Mouse (Mus musculus) neural tube, embryonic 12.5 days (tissue): ENCODE data around the gene Fuca1. TPM values are rescaled to one million over a fixed set of nuclear protein-coding genes. Genes with fewer than 3 reads are reported as not detected.

Source experiments
- ATAC-seq: fragments of 200-750 bp; cut with Nextera tagmentation; 2 replicates; pipeline ENCODE4 v1.8.0; 2017; ENCODE audit warnings: low read depth, mild to moderate bottlenecking, moderate TSS enrichment, moderate library complexity; ENCODE audit not compliant: low FRiP score
- H3K27ac ChIP-seq: fragments of 300-500 bp; sonication (generic); 2 replicates; pipeline ENCODE4 v1.5.1; 2016
- H3K27me3 ChIP-seq: fragments of 300-500 bp; sonication (generic); replicated peaks from 2 replicates; pipeline ENCODE4 v1.6.1; 2016; ENCODE audit warnings: mild to moderate bottlenecking
- H3K36me3 ChIP-seq: fragments of 300-500 bp; sonication (generic); 2 replicates; pipeline ENCODE4 v1.6.1; 2016; ENCODE audit warnings: mild to moderate bottlenecking
- H3K4me1 ChIP-seq: fragments of 300-500 bp; sonication (generic); 2 replicates; pipeline ENCODE4 v1.6.1; 2016
- H3K4me2 ChIP-seq: fragments of 300-500 bp; sonication (generic); replicated peaks from 2 replicates; pipeline ENCODE4 v1.6.1; 2016; ENCODE audit warnings: mild to moderate bottlenecking
- H3K4me3 ChIP-seq: fragments of 300-500 bp; sonication (generic); 2 replicates; pipeline ENCODE4 v1.5.1; 2016
- H3K9ac ChIP-seq: fragments of 300-500 bp; sonication (generic); 2 replicates; pipeline ENCODE4 v1.6.1; 2016; ENCODE audit warnings: mild to moderate bottlenecking
- H3K9me3 ChIP-seq: fragments of 300-500 bp; sonication (generic); 2 replicates; pipeline ENCODE4 v1.6.1; 2016; ENCODE audit warnings: mild to moderate bottlenecking
- WGBS: fragments of 180-500 bp; shearing (Covaris S2); methylation state at CpG from one replicate; pipeline ENCODE4 v1.1.7; 2016; 5-methylcytosine and 5-hydroxymethylcytosine counted together
- polyA plus RNA-seq: library from polyadenylated mRNA; unstranded; fragments of >200 nt; fragmentation: Nextera tagmentation; extraction: Ambion mirVana; gene quantifications from 2 replicates; pipeline ENCODE4 v1.2.1, GENCODE M21; 2016

The Fuca1 gene
- polyA plus RNA-seq, 1 experiment from 2014 or later = 53.6 TPM

DNA sequence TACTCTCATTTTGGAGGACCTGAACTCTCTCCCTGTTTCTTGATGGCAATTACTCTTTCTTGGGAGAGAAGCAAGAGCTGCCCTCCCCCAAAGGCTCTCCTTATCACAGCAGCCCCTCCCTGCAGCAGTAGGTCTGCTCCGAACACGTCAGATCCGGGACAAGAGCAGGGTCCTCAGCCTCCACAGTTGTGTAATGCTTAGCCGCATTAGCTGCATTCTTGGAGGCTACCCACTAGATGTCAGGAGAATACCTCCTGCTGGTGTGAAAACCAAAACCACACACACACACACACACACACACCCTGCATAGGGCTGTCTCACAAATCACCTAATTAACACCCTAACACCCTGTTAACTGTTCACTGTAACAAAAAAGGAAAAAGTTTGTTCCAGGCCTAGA, 27.7 kb upstream of the Fuca1 start:
- H3K9ac ChIP-seq = no peak overlapping the region
- WGBS = 80% methylated on average over 4 of the region's 4 CpGs
- H3K36me3 ChIP-seq = no peaks in the 10 kb centered on the region
- H3K4me2 ChIP-seq = no peak overlapping the region
- no peaks in the 10 kb centered on the region for H3K27me3 ChIP-seq
- H3K4me3 ChIP-seq = no peak overlapping the region
- no peaks in the 10 kb centered on the region for H3K9me3 ChIP-seq
- no peaks in the 10 kb centered on the region for H3K4me1 ChIP-seq
- no peak for ATAC-seq
- no peak overlapping the region for H3K27ac ChIP-seq

DNA sequence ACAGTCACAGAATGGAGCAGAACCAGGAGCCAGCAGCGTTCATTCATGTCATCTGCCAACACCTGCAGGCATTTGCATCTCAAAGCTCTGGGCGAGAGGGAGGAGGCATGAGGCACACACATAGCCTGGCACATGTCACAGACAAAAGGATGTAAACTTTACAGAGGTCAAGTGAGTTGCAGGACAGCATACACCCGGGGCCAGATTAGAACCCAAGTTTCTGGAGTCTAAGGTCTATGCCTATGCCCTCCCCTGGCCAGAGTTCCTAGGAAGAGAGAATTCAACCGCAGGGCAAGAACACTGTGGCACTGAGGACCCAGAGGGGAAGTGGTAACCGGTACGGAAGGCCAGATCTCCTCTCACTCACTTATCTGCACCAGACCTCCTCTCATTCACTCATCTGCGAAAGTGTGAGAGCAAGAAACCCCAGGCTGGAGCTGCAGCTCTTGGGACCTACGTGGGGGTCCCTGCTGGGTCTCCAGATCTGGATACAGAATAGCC, 25.4 kb upstream of the Fuca1 start, which contains the start of gene Cnr2:
Cnr2 (plus strand) TSS at position 324 of the 501 bp plus-strand sequence.
- H3K36me3 ChIP-seq = no peaks in the 10 kb centered on the region
- H3K27ac ChIP-seq = no peak within 1 kb of the TSS
- 59% methylated on average over 8 of the region's 8 CpGs for WGBS
- no peak for ATAC-seq
- no peaks in the 10 kb centered on the region for H3K27me3 ChIP-seq
- no peaks in the 10 kb centered on the region for H3K9me3 ChIP-seq
- no peak within 1 kb of the TSS for H3K4me2 ChIP-seq
- no peak within 1 kb of the TSS for H3K4me3 ChIP-seq
- no peaks in the 10 kb centered on the region for H3K4me1 ChIP-seq
- H3K9ac ChIP-seq = no peak within 1 kb of the TSS

DNA sequence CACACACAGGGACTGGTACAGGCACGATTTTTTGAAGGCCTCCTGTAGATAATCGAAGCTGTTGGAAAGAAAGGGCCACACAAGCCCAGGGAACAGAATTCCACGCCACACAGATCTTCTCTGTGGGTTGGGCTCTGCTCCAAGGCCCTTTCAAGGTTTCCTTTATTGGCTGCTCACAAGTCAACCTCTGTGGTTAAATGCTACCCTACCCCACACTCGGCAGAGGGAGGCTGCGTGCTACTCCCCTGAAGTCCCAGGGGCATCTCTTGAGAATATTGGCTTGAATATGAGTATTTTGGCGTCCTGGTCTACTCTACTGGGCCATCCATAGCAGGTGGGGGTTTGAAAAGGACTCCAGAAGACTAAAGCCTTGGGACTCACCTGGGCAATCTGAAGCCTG, 24.4 kb upstream of the Fuca1 start:
- Histone ChIP-seq H3K4me3 (no peak overlapping the region), H3K9me3 (no peaks in the 10 kb centered on the region), H3K4me2 (no peak overlapping the region), H3K27me3 (no peaks in the 10 kb centered on the region), H3K36me3 (no peaks in the 10 kb centered on the region), H3K27ac (no peak overlapping the region), H3K9ac (no peak overlapping the region), H3K4me1 (no peaks in the 10 kb centered on the region)
- ATAC-seq = no peak
- WGBS = 80% methylated on average over 6 of the region's 6 CpGs

DNA sequence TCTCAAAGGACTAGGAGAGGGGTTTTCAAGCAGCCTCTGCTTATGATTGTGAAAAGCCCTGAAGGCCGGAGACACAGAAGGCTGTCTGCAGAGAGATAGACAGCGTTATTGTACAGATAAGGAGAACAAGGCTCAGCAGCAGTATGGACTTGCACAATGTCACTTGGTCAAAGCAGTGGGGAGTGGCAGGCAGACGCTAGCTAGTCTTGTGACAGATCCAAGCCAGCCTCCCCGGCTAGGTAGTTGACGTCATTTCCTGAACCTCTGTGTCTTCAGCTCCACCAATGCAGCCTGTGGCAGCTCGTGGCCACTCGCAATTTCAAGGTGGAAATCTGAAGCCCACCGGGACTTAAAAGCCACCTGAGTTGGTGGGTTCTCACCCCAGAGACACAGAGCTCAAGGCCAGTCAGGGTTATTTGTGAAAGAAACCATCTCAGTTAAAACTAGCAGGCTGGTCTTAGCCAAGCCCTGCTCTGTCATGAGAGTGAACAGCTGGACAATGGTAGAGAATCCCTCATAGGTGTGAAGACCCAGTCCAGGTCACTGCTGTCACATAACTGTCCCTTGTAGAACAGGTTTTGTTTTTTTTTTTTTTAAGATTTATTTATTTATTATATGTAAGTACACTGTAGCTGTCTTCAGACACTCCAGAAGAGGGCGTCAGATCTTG, 22.0 kb upstream of the Fuca1 start:
- no peak for ATAC-seq
- Histone ChIP-seq H3K36me3 (no peaks in the 10 kb centered on the region), H3K27me3 (no peaks in the 10 kb centered on the region), H3K27ac (no peak overlapping the region), H3K4me2 (no peak overlapping the region), H3K4me1 (no peaks in the 10 kb centered on the region), H3K9ac (no peak overlapping the region), H3K4me3 (no peak overlapping the region), H3K9me3 (no peaks in the 10 kb centered on the region)
- WGBS = 76% methylated on average over 9 of the region's 9 CpGs

DNA sequence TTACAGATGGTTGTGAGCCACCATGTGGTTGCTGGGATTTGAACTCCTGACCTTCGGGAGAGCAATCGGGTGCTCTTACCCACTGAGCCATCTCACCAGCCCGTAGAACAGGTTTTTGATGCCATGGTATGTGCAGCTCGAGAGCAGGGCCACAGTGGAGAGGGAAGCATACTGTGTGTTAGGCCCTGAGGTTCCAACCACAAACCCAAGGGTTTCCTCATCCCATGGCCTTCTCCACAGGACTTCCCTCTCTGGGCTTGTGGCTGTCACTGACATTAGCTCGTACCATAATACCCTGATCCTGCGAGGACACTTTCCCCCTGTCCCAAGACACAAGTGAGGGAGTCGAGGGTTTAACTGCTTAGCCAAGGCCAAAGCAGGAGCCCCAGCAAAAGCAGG, 21.5 kb upstream of the Fuca1 start:
- 89% methylated on average over 7 of the region's 7 CpGs for WGBS
- Histone ChIP-seq H3K4me2 (no peak overlapping the region), H3K36me3 (no peaks in the 10 kb centered on the region), H3K9me3 (no peaks in the 10 kb centered on the region), H3K27ac (no peak overlapping the region), H3K9ac (no peak overlapping the region), H3K27me3 (no peaks in the 10 kb centered on the region), H3K4me3 (no peak overlapping the region), H3K4me1 (no peaks in the 10 kb centered on the region)
- ATAC-seq = no peak

DNA sequence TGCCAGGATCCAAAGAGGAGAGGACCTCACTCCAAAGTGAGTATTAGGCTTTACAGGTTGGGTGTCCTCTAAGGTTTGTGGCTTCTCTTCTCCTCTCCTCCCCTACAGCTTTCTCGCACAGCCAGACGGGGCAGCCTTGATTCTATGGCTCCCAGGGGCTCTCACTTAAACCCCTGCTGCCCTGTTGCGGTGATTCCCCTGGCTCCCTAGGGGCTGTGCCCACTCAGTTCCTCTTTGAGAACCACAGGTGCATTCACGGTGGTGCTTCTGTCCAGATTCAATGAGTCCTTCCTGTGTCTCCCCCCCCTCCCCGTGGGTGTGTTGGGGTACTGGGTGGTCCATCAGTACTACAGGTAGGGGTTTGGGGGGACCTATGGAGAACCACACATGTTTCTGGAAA, 20.5 kb upstream of the Fuca1 start:
- H3K27ac ChIP-seq = no peak overlapping the region
- H3K27me3 ChIP-seq = no peaks in the 10 kb centered on the region
- H3K9me3 ChIP-seq = no peaks in the 10 kb centered on the region
- no peak overlapping the region for H3K9ac ChIP-seq
- 82% methylated on average over 5 of the region's 5 CpGs for WGBS
- H3K4me1 ChIP-seq = no peaks in the 10 kb centered on the region
- no peak overlapping the region for H3K4me2 ChIP-seq
- no peak overlapping the region for H3K4me3 ChIP-seq
- H3K36me3 ChIP-seq = no peaks in the 10 kb centered on the region
- no peak for ATAC-seq

DNA sequence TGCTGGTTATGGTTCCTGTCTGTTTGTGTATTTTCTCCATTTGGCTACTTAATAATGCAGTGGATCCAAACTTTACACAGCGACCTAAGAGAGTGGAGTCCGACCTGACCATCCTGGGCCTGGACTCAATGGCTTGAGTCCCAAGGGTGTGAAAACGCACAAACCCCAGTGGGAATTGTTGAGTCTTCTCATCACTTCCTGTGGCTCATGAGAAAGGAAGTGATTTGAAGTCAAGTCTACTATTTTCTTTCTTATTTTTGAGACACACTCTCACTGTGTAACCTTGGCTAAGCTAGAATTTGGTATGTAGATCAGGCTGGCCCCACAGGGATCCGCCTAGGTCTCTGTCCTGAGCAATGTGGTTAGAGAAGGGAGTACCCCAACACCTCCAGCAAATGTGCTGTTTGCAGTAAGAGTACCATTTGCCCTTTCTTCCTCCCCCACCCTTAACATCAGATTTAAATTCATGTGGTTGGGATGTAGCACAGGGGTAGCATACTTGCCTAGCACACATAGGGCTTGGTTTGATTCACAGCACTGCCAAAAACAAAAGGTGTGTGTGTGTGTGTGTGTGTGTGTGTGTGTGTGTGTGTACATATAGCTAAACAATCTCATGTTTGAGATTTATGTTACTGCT, 17.8 kb upstream of the Fuca1 start:
- H3K4me1 ChIP-seq = no peaks in the 10 kb centered on the region
- no peak for ATAC-seq
- no peak overlapping the region for H3K4me2 ChIP-seq
- no peak overlapping the region for H3K4me3 ChIP-seq
- H3K9ac ChIP-seq = no peak overlapping the region
- 89% methylated on average over 4 of the region's 4 CpGs for WGBS
- H3K36me3 ChIP-seq = no peaks in the 10 kb centered on the region
- H3K9me3 ChIP-seq = no peaks in the 10 kb centered on the region
- H3K27me3 ChIP-seq = no peaks in the 10 kb centered on the region
- no peak overlapping the region for H3K27ac ChIP-seq

DNA sequence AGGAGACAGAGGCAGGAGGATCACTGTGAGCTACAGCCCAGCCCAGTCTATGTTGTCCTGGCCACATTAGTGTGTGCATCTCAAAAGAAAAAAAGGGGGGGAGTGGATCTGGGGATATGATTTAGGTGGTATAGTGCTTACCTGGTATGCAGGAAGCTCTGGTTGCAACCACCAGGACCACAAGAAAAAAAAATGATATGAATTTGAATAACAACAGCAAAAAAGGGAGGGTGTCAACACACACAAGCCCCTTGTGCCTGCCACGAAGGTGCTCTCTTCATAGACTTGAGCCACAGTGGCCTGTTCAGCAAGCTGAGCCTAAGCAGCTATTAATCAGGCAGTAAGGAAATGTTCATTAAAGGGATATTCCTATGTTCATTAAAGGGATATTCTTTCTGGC, 15.7 kb upstream of the Fuca1 start:
- Histone ChIP-seq H3K4me1 (no peaks in the 10 kb centered on the region), H3K9ac (no peak overlapping the region), H3K9me3 (no peaks in the 10 kb centered on the region), H3K27me3 (no peaks in the 10 kb centered on the region), H3K36me3 (no peaks in the 10 kb centered on the region), H3K4me3 (no peak overlapping the region), H3K4me2 (no peak overlapping the region), H3K27ac (no peak overlapping the region)
- WGBS = 67% methylated on average over 1 of the region's 1 CpGs
- ATAC-seq = no peak

DNA sequence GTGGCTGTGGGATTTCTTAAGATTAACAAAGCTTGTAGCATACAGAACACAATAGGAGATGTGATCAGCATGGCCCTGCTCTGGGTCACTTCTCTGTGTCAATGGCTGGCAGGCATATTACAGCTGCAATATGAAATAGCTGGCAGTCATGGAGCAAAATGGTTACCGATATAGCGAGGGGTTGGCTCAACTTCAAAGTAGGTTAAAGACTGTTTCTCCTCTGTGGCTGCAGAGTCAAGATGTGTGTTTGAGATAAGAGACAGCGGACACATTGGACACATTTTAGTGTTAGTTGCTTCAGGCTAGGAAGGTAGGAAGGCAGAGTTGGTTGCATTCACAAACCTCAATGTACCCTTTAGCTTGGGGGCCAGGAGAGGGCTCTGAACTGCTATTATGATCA, 13.9 kb upstream of the Fuca1 start:
- 84% methylated on average over 3 of the region's 3 CpGs for WGBS
- no peak overlapping the region for H3K9ac ChIP-seq

DNA sequence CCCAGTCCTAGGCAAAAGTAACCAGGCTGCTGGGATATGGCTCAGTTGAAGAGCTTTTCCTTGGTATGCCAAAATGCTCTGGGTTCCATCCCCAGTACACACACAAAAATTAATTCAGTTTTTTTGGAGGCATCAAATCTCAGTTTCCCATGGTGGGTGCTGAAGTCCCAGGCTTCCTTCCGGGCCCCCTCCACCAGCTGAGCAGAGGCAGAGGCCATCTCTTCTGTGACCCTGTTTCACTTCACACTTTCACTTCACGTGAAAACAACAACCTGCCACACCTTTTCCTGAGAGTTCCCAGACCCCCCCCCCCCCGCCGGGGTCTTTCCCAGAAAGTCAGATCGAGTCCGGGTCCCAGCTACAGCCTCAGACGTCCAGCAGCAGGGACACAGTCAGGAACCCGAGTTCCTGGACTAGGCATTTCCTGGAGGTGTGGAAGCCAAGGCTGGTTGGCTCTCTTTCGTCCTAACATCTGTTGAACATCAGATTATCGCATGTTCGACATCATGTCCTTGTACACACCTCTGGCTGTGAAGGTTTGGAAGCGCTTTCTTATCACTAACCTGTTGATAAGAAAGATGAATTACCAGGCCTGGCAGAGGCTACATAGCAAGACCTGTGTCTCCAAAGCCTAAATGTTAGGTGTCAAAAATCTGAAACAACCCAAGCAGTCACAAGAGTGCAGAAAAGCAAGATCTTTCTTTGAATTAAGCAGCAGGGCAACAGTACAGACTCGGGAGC, 11.0 kb upstream of the Fuca1 start:
- no peak for ATAC-seq
- Histone ChIP-seq H3K27ac (no peak overlapping the region), H3K27me3 (no peaks in the 10 kb centered on the region), H3K9ac (no peak overlapping the region), H3K4me3 (no peak overlapping the region), H3K9me3 (no peaks in the 10 kb centered on the region), H3K4me2 (no peak overlapping the region), H3K36me3 (no peaks in the 10 kb centered on the region), H3K4me1 (peaks cover 7% of the 10 kb centered on the region; the same call in 1 of the 2 replicates)
- 76% methylated on average over 13 of the region's 13 CpGs for WGBS

More for the DNA sequence above, 13.9 kb upstream of the Fuca1 start:
- Histone ChIP-seq H3K4me3 (no peak overlapping the region), H3K27ac (no peak overlapping the region), H3K4me2 (no peak overlapping the region), H3K27me3 (no peaks in the 10 kb centered on the region), H3K4me1 (no peaks in the 10 kb centered on the region), H3K36me3 (no peaks in the 10 kb centered on the region), H3K9me3 (no peaks in the 10 kb centered on the region)
- ATAC-seq = no peak

DNA sequence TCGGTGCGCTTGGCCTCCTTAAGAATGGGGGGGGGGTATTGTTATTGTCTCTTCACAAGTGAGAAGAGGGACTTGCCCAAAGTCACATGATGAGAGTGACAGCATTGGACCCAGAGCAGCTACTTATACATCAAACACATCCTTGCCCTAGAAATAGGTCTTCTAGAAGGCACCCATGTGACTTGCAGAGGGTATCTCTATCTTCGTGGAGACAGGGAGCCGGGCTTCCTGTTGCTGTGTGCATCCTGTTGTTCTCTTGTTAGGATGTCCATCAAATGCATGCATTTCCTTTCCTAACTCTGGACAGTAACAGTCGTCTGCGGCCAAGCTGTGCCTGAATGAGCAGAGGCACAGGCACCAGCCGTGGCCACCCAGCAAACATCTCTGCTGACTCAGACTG, 9.0 kb upstream of the Fuca1 start:
- H3K4me3 ChIP-seq = no peak overlapping the region
- no peaks in the 10 kb centered on the region for H3K27me3 ChIP-seq
- H3K4me2 ChIP-seq = no peak overlapping the region
- no peak for ATAC-seq
- H3K36me3 ChIP-seq = no peaks in the 10 kb centered on the region
- no peaks in the 10 kb centered on the region for H3K9me3 ChIP-seq
- no peak overlapping the region for H3K27ac ChIP-seq
- no peak overlapping the region for H3K9ac ChIP-seq
- peaks cover 7% of the 10 kb centered on the region; the same call in 1 of the 2 replicates for H3K4me1 ChIP-seq
- 73% methylated on average over 7 of the region's 7 CpGs for WGBS

DNA sequence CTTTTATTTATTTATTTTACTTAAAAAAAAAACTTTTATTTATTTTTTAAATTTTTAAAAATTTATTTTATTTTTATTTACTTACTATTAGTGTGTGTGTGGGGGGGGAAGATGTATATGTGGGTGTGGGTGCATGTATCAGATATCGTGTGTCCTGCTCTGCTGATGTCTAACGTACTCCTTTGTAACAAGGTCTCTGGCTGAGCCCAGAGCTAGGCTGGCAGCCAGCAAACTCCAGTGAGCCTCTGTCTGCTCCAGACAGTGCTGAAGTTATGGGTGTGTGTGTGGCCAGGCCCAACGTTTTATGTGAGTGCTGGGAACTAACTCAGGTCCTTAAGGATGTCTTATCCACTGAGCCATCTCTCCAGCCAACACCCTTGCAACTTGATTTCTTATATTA, 8.4 kb upstream of the Fuca1 start:
- no peak overlapping the region for H3K27ac ChIP-seq
- H3K4me1 ChIP-seq = peaks cover 7% of the 10 kb centered on the region; the same call in 1 of the 2 replicates
- no peak overlapping the region for H3K4me3 ChIP-seq
- ATAC-seq = no peak
- WGBS = 65% methylated on average over 3 of the region's 3 CpGs
- no peaks in the 10 kb centered on the region for H3K9me3 ChIP-seq
- H3K9ac ChIP-seq = no peak overlapping the region
- H3K36me3 ChIP-seq = no peaks in the 10 kb centered on the region
- H3K4me2 ChIP-seq = no peak overlapping the region
- no peaks in the 10 kb centered on the region for H3K27me3 ChIP-seq
